Mouse (Mus musculus): Measurements from ENCODE around the gene Zcchc24. TPM values are rescaled to one million over a fixed set of nuclear protein-coding genes. Genes with fewer than 3 reads are reported as not detected.

Zcchc24 gene
- total RNA-seq, 2 experiments from 2014 or later, result 35.0 to 39.0 TPM

- DNase-seq, result no peak
- intact Hi-C loops (cut with DNase I), result no loop called here
Measured at GRCm38 (mm10) chr14:25750448-25751015, 18.3 kb downstream of the Zcchc24 start.

- DNase-seq, result peak; percentile 59 to 71
- intact Hi-C loops (cut with DNase I), result no loop called here
Measured at GRCm38 (mm10) chr14:25749143-25749909, 19.5 kb downstream of the Zcchc24 start.

DNA sequence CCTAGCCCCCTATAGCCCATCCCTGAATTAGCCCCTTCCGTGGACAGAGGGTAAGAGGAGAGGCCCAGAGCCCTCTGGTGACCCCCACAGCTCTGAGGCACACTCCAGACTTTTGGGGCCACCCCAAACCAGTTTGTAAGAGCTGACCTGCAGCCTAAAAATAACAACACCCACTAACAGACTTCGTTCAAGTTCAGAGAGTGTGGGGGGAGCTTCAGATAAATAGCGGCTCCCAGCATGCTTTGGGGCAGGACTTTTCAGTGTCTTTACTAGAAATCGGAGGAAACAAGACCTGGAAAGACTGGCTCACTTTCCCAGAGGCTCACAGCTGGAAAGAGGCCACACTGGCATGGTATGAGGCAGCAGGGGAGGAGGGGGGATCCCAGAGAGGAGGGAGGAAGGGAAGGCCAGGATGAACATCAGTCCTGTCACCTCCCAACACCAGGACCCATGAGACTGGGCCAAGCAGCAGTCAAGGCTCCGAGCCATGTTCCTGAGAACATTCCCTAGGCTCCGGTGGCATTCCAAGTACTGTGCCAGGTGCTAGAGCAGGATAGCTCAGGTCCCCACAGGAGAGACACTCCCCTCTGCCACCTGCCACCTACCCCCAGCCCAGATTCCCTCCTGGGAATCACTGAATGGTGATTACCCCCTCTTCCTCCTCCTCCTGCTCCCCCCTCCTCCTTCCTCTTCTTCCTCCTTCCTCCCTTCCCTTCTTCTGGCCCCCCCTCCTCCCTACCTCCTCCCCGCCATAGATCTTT, 20.7 kb downstream of the Zcchc24 start:
- intact Hi-C loops (cut with DNase I), result no loop called here
- no peak for DNase-seq

- peak; percentile 49 to 53 for DNase-seq
- intact Hi-C loops (cut with DNase I), result no loop called here
Measured at GRCm38 (mm10) chr14:25746971-25747945, 21.6 kb downstream of the Zcchc24 start.

DNA sequence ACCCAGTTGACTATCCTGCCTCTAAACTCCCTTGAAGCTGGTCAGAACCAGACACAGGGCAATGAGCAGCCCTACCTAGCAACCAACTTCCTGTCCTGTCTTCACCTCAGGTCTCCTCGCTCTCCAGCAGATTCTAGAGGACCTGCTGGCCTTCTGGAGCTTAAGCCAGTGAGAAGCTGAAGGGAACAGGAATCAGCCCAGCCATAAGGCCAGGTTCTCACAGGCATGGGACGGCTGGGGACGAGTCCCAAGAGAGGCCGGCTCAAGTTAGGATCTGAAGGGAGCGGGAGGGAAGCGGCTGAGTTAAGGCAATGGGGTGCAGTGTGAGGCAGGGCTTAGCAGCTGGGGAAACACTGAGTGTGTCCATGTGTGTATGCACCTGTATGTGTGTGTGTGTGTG, 22.5 kb downstream of the Zcchc24 start:
- intact Hi-C loops (cut with DNase I), result no loop called here
- DNase-seq, result no peak

- intact Hi-C loops (cut with DNase I), result loop anchor here (2.0 kb wide), 2 partner anchors 31 to 55 kb away; no protein-coding TSS in a partner anchor
- DNase-seq, result peak in 1 of 2 experiments; percentile 45
Measured at GRCm38 (mm10) chr14:25745365-25746184, 23.3 kb downstream of the Zcchc24 start.

GRCm38 (mm10) chr14:25742943-25743342, 25.9 kb downstream of the Zcchc24 start:
- DNase-seq, result no peak
- intact Hi-C loops (cut with DNase I), result no loop called here

DNA sequence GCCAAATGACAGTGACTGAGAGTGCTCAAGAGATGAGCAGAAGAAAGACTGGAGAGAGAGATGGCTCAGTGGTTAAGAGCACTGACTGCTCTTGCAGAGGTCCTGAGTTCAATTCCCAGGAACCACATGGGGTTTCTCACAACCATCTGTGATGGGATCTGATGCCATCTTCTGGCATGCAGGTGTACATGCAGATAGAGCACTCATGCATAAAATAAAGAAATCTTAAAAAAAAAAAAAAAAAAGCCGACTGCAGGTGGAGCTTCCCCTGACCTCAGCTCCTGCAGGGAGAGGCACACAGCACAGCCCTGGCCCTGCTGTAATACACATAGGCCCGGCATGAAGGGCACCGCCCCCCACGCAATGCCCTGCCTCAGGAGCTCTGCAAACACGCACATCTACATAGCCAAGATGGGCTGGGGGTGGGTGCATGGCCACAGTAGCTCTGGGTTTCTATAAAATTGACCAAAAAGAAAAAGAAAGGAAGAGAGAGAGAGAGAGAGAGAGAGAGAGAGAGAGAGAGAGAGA, 26.9 kb downstream of the Zcchc24 start:
- no peak for DNase-seq
- intact Hi-C loops (cut with DNase I), result no loop called here

DNA sequence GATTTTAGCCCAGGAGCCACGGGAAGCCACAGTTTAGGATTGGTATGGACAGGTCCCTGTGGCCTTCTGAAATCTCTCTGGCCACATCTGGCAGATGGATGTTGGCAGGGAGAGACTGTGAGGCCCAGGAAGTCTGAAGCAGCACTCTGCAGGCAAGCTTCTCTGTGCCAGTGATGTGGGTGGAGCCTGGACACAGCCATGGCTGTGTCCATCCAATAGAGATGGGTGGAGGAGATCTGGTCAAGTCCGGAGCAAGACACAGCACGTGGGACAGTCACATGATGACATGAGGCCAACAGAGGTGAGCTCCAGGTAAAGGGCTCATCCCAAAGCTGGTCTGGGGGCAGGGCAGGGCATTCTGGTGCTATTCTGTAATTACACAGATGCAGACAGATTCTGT, 27.6 kb downstream of the Zcchc24 start:
- DNase-seq, result no peak
- intact Hi-C loops (cut with DNase I), result no loop called here

- intact Hi-C loops (cut with DNase I), result no loop called here
- DNase-seq, result no peak
Measured at GRCm38 (mm10) chr14:25739957-25740565, 28.8 kb downstream of the Zcchc24 start.

DNA sequence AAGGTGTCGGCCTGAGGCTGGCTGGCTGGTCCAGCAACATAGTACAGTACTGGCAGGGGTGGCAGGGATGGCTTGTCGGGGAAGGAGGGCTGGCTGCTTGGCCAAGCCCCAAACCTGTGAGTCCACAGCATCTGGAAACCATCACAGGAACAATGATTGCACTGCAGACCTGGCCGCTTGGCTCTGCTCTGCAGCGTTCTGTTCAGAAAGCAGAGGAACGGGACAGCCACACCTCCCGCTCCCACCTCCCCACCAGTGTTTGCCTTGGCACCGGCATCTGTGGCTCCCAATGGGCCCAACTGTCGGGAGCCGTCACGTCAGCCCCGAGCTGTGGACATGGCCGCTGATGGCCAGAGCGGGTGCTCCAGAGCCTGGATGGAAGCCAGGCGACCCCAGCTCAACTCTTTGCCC, 30.2 kb downstream of the Zcchc24 start:
- intact Hi-C loops (cut with DNase I), result no loop called here
- peak; percentile 62 to 67 for DNase-seq

DNA sequence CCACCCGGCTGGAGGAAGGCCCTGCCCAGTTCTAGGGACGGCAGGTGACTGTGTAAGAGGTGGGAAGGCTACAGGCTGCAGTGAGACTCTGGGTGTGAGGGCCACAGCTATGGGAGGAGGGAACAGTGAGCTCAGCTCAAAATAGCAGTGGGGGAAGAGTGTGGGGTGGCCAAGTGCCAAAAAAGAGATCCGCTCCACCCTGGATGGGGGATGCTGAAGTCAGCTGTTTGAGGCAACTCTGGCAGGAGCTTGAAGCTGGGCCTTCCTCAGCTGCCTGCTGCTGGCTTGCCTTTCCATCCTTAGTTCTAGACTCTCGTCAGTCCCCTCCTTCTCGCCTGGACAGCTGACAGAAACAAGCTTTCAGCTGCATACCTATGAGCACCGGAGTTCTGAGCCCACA, 32.2 kb downstream of the Zcchc24 start:
- intact Hi-C loops (cut with DNase I), result no loop called here
- peak; percentile 75 to 79 for DNase-seq

- intact Hi-C loops (cut with DNase I), result no loop called here
- no peak for DNase-seq
Measured at GRCm38 (mm10) chr14:25736140-25736539, 32.7 kb downstream of the Zcchc24 start.

GRCm38 (mm10) chr14:25734736-25735716, 33.8 kb downstream of the Zcchc24 start:
- intact Hi-C loops (cut with DNase I), result no loop called here
- peak; percentile 61 to 72 for DNase-seq

GRCm38 (mm10) chr14:25727149-25727510, 41.7 kb downstream of the Zcchc24 start:
- peak in 1 of 2 experiments; percentile 40 for DNase-seq
- intact Hi-C loops (cut with DNase I), result no loop called here

- intact Hi-C loops (cut with DNase I), result no loop called here
- DNase-seq, result peak; percentile 70 to 73
Measured at GRCm38 (mm10) chr14:25726226-25727148, 42.4 kb downstream of the Zcchc24 start.

DNA sequence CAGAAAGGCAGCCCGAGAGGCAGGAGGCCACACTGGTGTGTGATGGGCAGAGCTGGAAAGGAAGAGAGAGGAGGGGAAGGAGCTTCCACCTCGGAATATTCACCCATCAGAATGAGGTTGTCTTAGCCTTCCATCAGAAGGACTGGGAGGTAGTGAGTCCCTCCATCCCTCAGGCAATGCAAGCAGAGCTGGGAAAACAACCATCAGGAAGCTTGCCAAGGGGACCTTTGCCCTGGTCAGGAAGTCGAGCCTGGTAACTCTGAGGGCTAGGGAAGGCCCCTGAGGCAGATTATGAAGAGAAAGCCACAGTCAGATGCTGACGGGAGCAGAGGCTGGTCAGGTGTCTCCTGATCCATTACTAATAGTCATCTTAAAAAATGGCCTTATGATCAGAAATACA, 43.1 kb downstream of the Zcchc24 start:
- intact Hi-C loops (cut with DNase I), result no loop called here

More for the DNA sequence above, 43.1 kb downstream of the Zcchc24 start:
- peak in 1 of 2 experiments; percentile 35 for DNase-seq

All from heart, postnatal 36 days (tissue).